Mouse (Mus musculus) intestine, embryonic 14.5 days (tissue): Measurements from ENCODE around the gene Olfr1344. TPM values are rescaled to one million over a fixed set of nuclear protein-coding genes. Genes with fewer than 3 reads are reported as not detected.
"Not testable (repeated sequence)": the region's sequence is repeated elsewhere in the genome, so short reads cannot be mapped to it uniquely, and the experiment has no call there.

ENCODE experiments used
- ATAC-seq: fragments of 200-750 bp; cut with Nextera tagmentation; replicated peaks from 2 replicates; pipeline ENCODE4 v1.8.0; 2017; ENCODE audit warnings: low read depth, moderate number of reproducible peaks, moderate TSS enrichment, moderate library complexity; ENCODE audit not compliant: low FRiP score, low TSS enrichment
- DNase-seq: peaks from one replicate; pipeline ENCODE4 v3.0.0-alpha.2; 2018; ENCODE audit warnings: low spot score
- H3K27ac ChIP-seq: fragments of 300-500 bp; sonication (generic); 2 replicates; pipeline ENCODE4 v1.5.1; 2014; ENCODE audit warnings: low read depth, mild to moderate bottlenecking, control low read depth
- H3K27me3 ChIP-seq: fragments of 300-500 bp; sonication (generic); replicated peaks from 2 replicates; pipeline ENCODE4 v1.6.1; 2014; ENCODE audit warnings: low read length, control low read depth; ENCODE audit not compliant: control insufficient read depth, insufficient read depth
- H3K36me3 ChIP-seq: fragments of 300-500 bp; sonication (generic); 2 replicates; pipeline ENCODE4 v1.6.1; 2014; ENCODE audit warnings: low read length, control low read depth; ENCODE audit not compliant: control insufficient read depth, insufficient read depth
- H3K4me1 ChIP-seq: fragments of 300-500 bp; sonication (generic); replicated peaks from 2 replicates; pipeline ENCODE4 v1.6.1; 2014; ENCODE audit warnings: low read length, control low read depth, mixed read lengths; ENCODE audit not compliant: control insufficient read depth, insufficient read depth
- H3K4me2 ChIP-seq: fragments of 300-500 bp; sonication (generic); 2 replicates; pipeline ENCODE4 v1.6.1; 2014; ENCODE audit warnings: low read length
- H3K4me3 ChIP-seq: fragments of 300-500 bp; sonication (generic); 2 replicates; pipeline ENCODE4 v1.5.1; 2014; ENCODE audit warnings: low read depth, low read length, control low read depth, mixed read lengths
- H3K9ac ChIP-seq: fragments of 300-500 bp; sonication (generic); 2 replicates; pipeline ENCODE4 v1.6.1; 2014; ENCODE audit warnings: mild to moderate bottlenecking, low read length
- H3K9me3 ChIP-seq: fragments of 300-500 bp; sonication (generic); 2 replicates; pipeline ENCODE4 v1.6.1; 2016; ENCODE audit warnings: low read length, control low read depth; ENCODE audit not compliant: control insufficient read depth
- WGBS: fragments of 180-500 bp; shearing (Covaris S2); extraction: QIAGEN DNeasy Blood & Tissue Kit; methylation state at CpG from one replicate; pipeline ENCODE4 v1.1.7; 2014; 5-methylcytosine and 5-hydroxymethylcytosine counted together
- polyA plus RNA-seq: library from polyadenylated mRNA; unstranded; fragments of >200 nt; fragmentation: Nextera tagmentation; extraction: Ambion mirVana; gene quantifications from 2 replicates; pipeline ENCODE4 v1.2.1, GENCODE M21; 2014

Olfr1344 gene
- polyA plus RNA-seq, 1 experiment from 2014 or later = not detected

DNA sequence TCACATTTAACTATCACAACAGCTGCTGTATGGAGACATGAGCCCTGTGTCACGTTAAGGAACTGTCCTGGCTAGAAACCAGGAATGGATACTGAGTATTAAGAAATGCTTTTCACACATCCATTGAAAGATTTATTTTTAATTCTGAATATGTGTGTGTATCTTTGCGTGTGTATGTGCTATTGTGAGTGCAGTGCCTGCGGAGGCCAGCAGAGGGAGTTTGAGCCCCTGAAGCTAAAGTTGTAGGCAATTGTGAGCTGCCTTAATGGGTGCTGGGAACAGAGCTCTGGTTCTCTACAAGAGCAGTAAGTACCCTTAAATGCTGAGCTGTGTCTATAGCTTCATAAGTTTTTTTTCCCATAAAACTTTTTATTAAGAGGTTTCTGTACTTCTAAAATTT lies 9.1 kb upstream of the Olfr1344 start:
- no peak for ATAC-seq

DNA sequence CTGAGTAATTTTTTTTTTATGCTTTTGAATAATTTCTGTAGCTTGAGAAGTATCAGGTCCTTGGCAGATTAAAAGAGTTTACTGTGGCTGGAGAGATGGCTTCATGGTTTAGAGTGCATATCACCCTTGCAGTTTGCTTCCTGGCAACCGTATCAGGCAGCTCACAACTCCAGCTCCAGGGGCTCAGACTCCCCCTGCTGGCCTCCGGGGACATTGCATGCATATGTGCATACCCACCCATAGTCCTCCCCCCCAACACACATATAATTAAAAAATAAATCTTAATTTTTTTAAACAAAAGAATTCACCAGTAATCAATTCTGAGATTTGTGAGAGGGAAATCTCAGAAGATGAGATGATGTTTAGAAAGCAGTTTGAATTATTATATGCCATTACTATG lies 8.1 kb upstream of the Olfr1344 start:
- Histone ChIP-seq H3K9me3 (no peaks in the 10 kb centered on the region), H3K4me2 (no peak overlapping the region), H3K9ac (no peak overlapping the region), H3K27ac (no peak overlapping the region), H3K4me3 (no peak overlapping the region), H3K36me3 (no peaks in the 10 kb centered on the region), H3K4me1 (no peaks in the 10 kb centered on the region), H3K27me3 (no peaks in the 10 kb centered on the region)
- ATAC-seq (no peak), DNase-seq (peak; percentile 64)
- 46% methylated on average over 2 of the region's 2 CpGs for WGBS

More for the DNA sequence above, 9.1 kb upstream of the Olfr1344 start:
- Histone ChIP-seq H3K9ac (no peak overlapping the region), H3K4me3 (no peak overlapping the region), H3K27ac (no peak overlapping the region), H3K27me3 (no peaks in the 10 kb centered on the region), H3K9me3 (no peaks in the 10 kb centered on the region), H3K4me1 (no peaks in the 10 kb centered on the region), H3K4me2 (no peak overlapping the region), H3K36me3 (no peaks in the 10 kb centered on the region)
- DNase-seq = no peak
- 88% methylated on average over 3 of the region's 3 CpGs for WGBS

DNA sequence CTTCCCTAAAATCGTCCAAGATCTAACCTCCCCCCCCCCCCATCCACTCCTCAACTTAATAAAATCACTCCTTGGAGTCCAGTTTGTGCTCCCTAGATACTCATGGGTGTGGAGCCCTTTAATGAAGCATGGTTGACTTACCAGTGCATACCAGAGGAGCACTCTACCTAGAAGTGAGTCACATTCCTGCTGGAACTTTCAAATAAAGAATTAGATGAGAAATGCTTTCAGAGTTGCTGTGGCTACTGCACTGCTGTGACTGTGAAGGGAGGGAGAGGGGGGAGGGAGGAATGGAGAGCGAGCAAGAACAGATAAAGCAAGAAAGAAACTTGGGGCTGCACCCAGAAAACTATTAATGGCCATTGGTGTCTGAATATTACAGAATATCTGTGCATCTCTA lies 2.7 kb downstream of the Olfr1344 start:
- DNase-seq = no peak
- Histone ChIP-seq H3K9ac (no peak overlapping the region), H3K4me2 (no peak overlapping the region), H3K9me3 (no peaks in the 10 kb centered on the region), H3K36me3 (no peaks in the 10 kb centered on the region), H3K4me1 (no peaks in the 10 kb centered on the region), H3K4me3 (no peak overlapping the region), H3K27me3 (no peaks in the 10 kb centered on the region), H3K27ac (no peak overlapping the region)
- 68% methylated on average over 2 of the region's 2 CpGs for WGBS
- ATAC-seq = no peak

DNA sequence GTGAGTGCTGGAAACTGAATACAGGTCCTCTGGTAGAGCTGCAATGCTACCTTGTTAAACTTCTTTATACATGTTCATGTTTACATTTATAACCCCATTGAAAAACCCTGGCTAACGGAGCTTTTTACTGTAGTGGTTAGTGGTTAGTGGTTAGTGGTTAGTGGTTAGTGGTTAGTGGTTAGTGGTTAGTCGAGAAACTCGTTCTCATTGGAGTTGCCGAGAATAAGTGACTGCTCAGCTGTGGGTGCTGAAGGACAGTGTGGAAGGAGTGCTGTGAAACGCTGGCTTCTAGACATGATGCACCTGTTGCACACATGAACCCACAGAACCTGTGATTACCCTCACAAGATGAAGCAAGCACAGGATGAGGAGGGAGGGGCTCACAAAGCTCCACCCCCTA lies 9.3 kb downstream of the Olfr1344 start:
- 85% methylated on average over 5 of the region's 5 CpGs for WGBS
- Histone ChIP-seq H3K4me3 (no peak overlapping the region), H3K36me3 (no peaks in the 10 kb centered on the region), H3K27me3 (no peaks in the 10 kb centered on the region), H3K4me2 (no peak overlapping the region), H3K9me3 (no peaks in the 10 kb centered on the region), H3K4me1 (no peaks in the 10 kb centered on the region), H3K27ac (no peak overlapping the region), H3K9ac (no peak overlapping the region)
- ATAC-seq (no peak), DNase-seq (no peak)

DNA sequence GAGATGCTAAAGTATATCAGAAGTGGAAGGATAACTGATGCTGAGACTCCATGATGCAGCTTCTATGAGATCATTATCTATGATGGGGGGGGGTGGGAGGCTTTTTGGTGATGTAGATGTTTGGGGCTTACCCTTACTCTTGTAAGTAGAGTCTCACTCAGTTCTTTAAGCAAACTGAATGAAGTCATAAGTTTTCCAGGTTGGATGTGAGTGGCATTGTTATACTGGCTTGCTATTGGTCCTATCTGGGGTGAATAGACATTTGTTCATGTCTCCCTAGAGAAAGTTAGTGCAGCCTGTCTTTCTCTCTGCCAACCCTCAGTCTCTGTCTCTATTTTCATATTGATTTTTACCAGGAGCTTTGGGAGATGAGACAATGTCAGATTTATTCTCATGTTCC lies 17.4 kb downstream of the Olfr1344 start, which contains the start of gene Olfr1336:
Gene Olfr1336 (plus strand): TSS at position 301 of the 400 bp plus-strand sequence.
- no peak for ATAC-seq

DNA sequence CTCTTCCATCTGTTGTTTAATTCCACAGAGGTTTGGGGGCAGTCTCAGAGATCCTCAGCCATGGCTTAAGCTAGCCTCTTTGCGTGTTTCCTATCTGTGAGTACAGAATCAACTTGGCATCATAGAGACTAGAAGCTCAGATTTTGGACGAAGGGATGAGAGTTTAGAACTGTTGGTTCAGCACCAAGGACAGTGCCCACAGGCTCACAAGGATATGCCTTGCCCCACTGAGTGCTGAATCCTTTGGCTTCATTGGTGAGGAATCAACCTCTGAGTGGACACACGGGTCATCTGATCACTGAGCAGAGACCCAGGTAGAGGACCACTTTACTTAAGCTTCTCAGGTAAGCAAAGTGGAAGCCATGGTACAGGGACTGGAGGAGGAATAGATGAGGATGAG lies 17.9 kb downstream of the Olfr1344 start:
- ATAC-seq (no peak), DNase-seq (no peak)
- Histone ChIP-seq H3K27me3 (no peaks in the 10 kb centered on the region), H3K36me3 (no peaks in the 10 kb centered on the region), H3K4me3 (no peak overlapping the region), H3K9ac (no peak overlapping the region), H3K27ac (no peak overlapping the region), H3K9me3 (no peaks in the 10 kb centered on the region), H3K4me2 (no peak overlapping the region), H3K4me1 (no peaks in the 10 kb centered on the region)
- WGBS = 41% methylated on average over 3 of the region's 3 CpGs

More for the DNA sequence above, 17.4 kb downstream of the Olfr1344 start, which contains the start of gene Olfr1336:
- Histone ChIP-seq H3K9me3 (no peaks in the 10 kb centered on the region), H3K4me2 (no peak within 1 kb of the TSS), H3K27ac (no peak within 1 kb of the TSS), H3K4me3 (no peak within 1 kb of the TSS), H3K4me1 (no peaks in the 10 kb centered on the region), H3K9ac (no peak within 1 kb of the TSS), H3K27me3 (no peaks in the 10 kb centered on the region), H3K36me3 (no peaks in the 10 kb centered on the region)
- DNase-seq = no peak

DNA sequence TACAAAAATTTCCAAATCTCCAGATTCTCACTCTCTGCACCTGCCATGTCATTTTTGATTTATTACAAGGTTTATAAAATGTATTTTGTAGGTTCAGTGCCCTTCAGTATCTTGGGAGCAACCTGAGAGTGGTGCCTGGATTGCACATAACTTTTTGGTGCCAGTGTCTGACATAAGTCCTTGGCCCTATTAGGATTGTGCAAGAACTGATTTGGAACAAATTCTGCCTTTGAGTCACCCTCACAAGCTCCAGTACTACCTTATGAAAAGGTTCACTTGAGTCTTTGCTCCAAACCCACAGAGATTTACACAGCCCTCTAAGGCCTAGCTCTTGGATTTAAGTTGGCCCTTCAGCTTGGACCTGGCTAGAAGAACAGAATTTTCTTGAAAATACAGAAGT lies 28.5 kb downstream of the Olfr1344 start, which contains the start of gene Olfr1346:
Gene Olfr1346 (plus strand): TSS at position 151 of the 400 bp plus-strand sequence.
- DNase-seq (no peak), ATAC-seq (no peak)
- Histone ChIP-seq H3K27ac (no peak within 1 kb of the TSS), H3K36me3 (no peaks in the 10 kb centered on the region), H3K9me3 (no peaks in the 10 kb centered on the region), H3K4me3 (no peak within 1 kb of the TSS), H3K4me2 (no peak within 1 kb of the TSS), H3K4me1 (no peaks in the 10 kb centered on the region), H3K9ac (no peak within 1 kb of the TSS), H3K27me3 (no peaks in the 10 kb centered on the region)

DNA sequence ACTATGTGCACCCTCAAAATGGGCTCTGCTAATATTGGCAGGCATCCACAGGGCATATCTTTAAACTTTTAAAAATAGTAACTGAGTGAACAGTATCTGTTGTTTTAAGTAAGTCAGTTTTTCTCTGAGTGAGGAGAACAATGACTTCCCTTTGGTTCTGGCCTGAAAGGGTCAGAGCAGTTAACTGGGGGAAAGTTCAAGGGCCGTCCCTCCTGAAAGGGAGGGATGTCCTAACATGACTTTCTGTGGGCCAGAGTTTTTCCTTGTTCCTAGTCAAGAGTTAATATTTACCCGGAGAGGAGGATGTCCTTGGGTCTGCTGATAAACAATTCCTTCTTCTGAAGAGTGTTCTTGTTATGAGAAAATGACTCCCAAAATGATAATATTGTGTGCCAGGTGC lies 39.1 kb downstream of the Olfr1344 start:
- H3K4me1 ChIP-seq, H3K9ac ChIP-seq, H3K36me3 ChIP-seq, ATAC-seq, H3K9me3 ChIP-seq, H3K27ac ChIP-seq, H3K4me2 ChIP-seq, H3K27me3 ChIP-seq, H3K4me3 ChIP-seq, DNase-seq: not testable (repeated sequence)
- 65% methylated on average over 2 of the region's 2 CpGs for WGBS

DNA sequence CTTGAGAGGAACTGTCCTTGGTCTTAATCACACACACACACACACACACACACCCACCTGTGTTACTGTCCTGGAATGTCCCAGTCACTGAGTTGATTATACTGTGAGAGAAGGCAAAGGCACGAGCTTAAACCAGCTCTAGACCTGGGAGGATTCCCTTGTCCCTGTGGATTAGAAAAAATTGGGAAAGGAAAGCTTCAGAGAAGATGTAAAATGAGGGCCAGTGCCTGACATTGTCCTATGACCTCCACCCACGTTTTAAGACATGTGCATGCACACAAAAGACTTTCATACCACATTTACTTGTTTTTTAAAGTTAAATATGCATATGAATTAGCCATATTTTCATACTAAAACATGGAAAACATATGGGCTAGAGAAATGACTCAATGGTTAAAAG lies 48.4 kb downstream of the Olfr1344 start, which contains the start of gene Olfr5:
Gene Olfr5 (minus strand): TSS at position 101 of the 400 bp plus-strand sequence.
- Histone ChIP-seq H3K9me3 (no peaks in the 10 kb centered on the region), H3K4me3 (no peak within 1 kb of the TSS), H3K4me1 (no peaks in the 10 kb centered on the region), H3K36me3 (no peaks in the 10 kb centered on the region), H3K27me3 (no peaks in the 10 kb centered on the region), H3K9ac (no peak within 1 kb of the TSS), H3K4me2 (no peak within 1 kb of the TSS), H3K27ac (no peak within 1 kb of the TSS)
- WGBS = 28% methylated on average over 2 of the region's 2 CpGs
- no peak for DNase-seq
- no peak for ATAC-seq
